Mouse (Mus musculus): ENCODE data around the gene Rnaseh2b.

Gene Rnaseh2b

GRCm38 (mm10) chr14:62361263-62361980 lies 69.0 kb downstream of the Rnaseh2b start:
- DNase-seq (ENCODE audit: low read depth, low spot score): peak; percentile 26

- DNase-seq (ENCODE audit: low read depth, low spot score): no peak
These were observed 71.4 kb downstream of the Rnaseh2b start for GRCm38 (mm10) chr14:62363774-62364173.

- no peak for DNase-seq (ENCODE audit: low read depth, low spot score)
These were observed 78.4 kb downstream of the Rnaseh2b start for GRCm38 (mm10) chr14:62370819-62371218.

- no peak for DNase-seq (ENCODE audit: low read depth, low spot score)
These were observed 81.6 kb downstream of the Rnaseh2b start for GRCm38 (mm10) chr14:62374001-62374400.

- DNase-seq (ENCODE audit: low read depth, low spot score): no peak
These were observed 83.3 kb downstream of the Rnaseh2b start for GRCm38 (mm10) chr14:62375694-62376093.

- no peak for DNase-seq (ENCODE audit: low read depth, low spot score)
These were observed 83.7 kb downstream of the Rnaseh2b start for GRCm38 (mm10) chr14:62376115-62376514.

GRCm38 (mm10) chr14:62379391-62379790 lies 87.0 kb downstream of the Rnaseh2b start:
- no peak for DNase-seq (ENCODE audit: low read depth, low spot score)

- DNase-seq (ENCODE audit: low read depth, low spot score): no peak
These were observed 88.2 kb downstream of the Rnaseh2b start for GRCm38 (mm10) chr14:62380606-62381005.

GRCm38 (mm10) chr14:62383109-62383508 lies 90.7 kb downstream of the Rnaseh2b start:
- no peak for DNase-seq (ENCODE audit: low read depth, low spot score)

GRCm38 (mm10) chr14:62383786-62384299 lies 91.5 kb downstream of the Rnaseh2b start:
- DNase-seq (ENCODE audit: low read depth, low spot score): no peak

- no peak for DNase-seq (ENCODE audit: low read depth, low spot score)
These were observed 96.8 kb downstream of the Rnaseh2b start for GRCm38 (mm10) chr14:62389064-62389728.

- no peak for DNase-seq (ENCODE audit: low read depth, low spot score)
These were observed 97.5 kb downstream of the Rnaseh2b start for GRCm38 (mm10) chr14:62389729-62390536.

- DNase-seq (ENCODE audit: low read depth, low spot score): no peak
These were observed 100.4 kb downstream of the Rnaseh2b start for GRCm38 (mm10) chr14:62392754-62393153.

GRCm38 (mm10) chr14:62395346-62395745 lies 103.0 kb downstream of the Rnaseh2b start:
- DNase-seq (ENCODE audit: low read depth, low spot score): no peak

- no peak for DNase-seq (ENCODE audit: low read depth, low spot score)
These were observed 123.8 kb downstream of the Rnaseh2b start for GRCm38 (mm10) chr14:62416007-62416741.

GRCm38 (mm10) chr14:62416742-62417134 lies 124.3 kb downstream of the Rnaseh2b start:
- no peak for DNase-seq (ENCODE audit: low read depth, low spot score)

GRCm38 (mm10) chr14:62417501-62417900 lies 125.1 kb downstream of the Rnaseh2b start:
- DNase-seq (ENCODE audit: low read depth, low spot score): no peak

- DNase-seq (ENCODE audit: low read depth, low spot score): no peak
These were observed 129.9 kb downstream of the Rnaseh2b start for GRCm38 (mm10) chr14:62422265-62422664.

All from forelimb bud, embryonic 11.5 days (tissue).